Mouse (Mus musculus) olfactory bulb, adult 2 months (tissue): ENCODE results near the gene Mtfr1l. TPM values are rescaled to one million over a fixed set of nuclear protein-coding genes. Genes with fewer than 3 reads are reported as not detected.

ENCODE experiments used
- H3K27ac ChIP-seq: fragments of 200-500 bp; 2 replicates; pipeline ENCODE4 v1.5.1; 2012; ENCODE audit warnings: low read depth, low read length; ENCODE audit not compliant: insufficient read depth
- H3K4me1 ChIP-seq: fragments of 200-500 bp; 2 replicates; pipeline ENCODE4 v1.6.1; 2012; ENCODE audit warnings: low read length; ENCODE audit not compliant: control insufficient read depth, insufficient read depth
- H3K4me3 ChIP-seq: fragments of 200-500 bp; 2 replicates; pipeline ENCODE4 v1.5.1; 2012; ENCODE audit warnings: mild to moderate bottlenecking, low read depth, low read length, moderate library complexity; ENCODE audit not compliant: insufficient read depth
- CTCF ChIP-seq: fragments of 200-500 bp; IDR thresholded peaks from 2 replicates; pipeline ENCODE4 v1.5.1; 2012; ENCODE audit warnings: low read depth, mild to moderate bottlenecking, low read length, moderate library complexity; ENCODE audit not compliant: insufficient read depth
- POLR2A ChIP-seq: fragments of 200-500 bp; IDR thresholded peaks from 2 replicates; pipeline ENCODE4 v1.6.1; 2012; ENCODE audit warnings: mild to moderate bottlenecking, low read depth, low read length, moderate library complexity; ENCODE audit not compliant: insufficient read depth
- WGBS: fragments of 180-500 bp; shearing (Covaris S2); methylation state at CpG from one replicate; pipeline ENCODE4 v1.1.7; 2018; 5-methylcytosine and 5-hydroxymethylcytosine counted together
- polyA plus RNA-seq: library from polyadenylated mRNA; stranded (reverse); fragments of >200 nt; gene quantifications from 2 replicates; pipeline ENCODE4 v1.2.4, GENCODE M21; 2012; ENCODE audit warnings: low replicate concordance; ENCODE audit not compliant: missing spikeins, insufficient read depth, insufficient read length

Gene Mtfr1l
- polyA plus RNA-seq, 1 experiment, result not detected

DNA sequence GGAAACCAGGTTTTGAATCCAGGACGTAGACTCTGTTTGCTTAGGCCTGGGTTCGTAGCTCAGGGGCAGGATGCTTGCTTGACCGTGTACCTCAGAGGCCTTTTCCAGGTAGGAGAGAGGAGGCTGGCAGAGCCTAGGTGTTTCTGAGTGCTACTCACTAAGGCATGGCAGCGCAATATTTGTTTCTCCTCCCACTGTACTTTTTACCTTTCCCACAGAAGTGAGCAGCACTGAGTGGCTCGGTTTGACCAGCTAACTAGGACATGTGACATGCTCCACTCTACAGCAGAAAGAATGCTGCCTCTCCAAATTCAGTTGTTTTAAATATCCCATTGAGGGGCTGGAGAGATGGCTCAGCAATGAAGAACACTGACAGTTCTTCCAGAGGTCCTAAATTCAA is 47.0 kb downstream of the Mtfr1l start:
- TF ChIP-seq POLR2A (no peak), CTCF (no peak)
- 96% methylated on average over 5 of the region's 5 CpGs for WGBS

DNA sequence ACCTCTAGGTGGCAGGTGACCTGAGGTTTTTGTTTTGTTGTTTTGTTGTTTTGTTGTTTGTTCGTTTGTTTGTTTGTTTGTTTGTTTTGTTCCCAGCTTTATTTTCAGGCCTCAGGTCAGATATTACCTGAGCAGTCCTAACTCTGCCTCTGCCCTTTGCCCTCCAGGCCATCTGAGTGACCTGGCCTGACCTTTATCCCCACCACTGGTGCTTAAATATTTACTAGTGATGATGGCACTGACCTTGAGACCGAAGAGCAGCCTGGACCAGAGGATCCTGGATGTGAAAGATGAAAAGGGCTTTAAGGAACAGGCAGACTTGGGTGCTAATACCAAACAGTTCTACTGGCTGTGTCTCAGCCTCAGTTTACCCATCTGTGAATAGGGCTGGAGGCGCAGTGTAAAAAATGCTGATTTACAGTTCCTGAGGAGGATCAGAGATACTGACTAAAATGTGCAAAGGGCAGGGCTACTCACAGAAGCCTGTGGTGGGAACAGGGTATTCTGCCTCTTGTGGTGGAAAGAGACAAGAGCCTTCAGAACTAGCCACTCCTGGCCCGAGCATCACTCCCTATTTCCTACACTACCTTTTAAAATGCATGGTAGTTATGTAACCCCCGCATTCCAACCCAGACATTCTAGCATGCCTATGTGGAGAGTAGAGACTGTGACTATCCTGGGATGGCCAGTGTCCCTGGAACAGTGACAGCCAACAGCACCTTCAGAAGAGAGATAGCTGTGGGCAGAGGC is 49.9 kb downstream of the Mtfr1l start:
- no peak overlapping the region for H3K27ac ChIP-seq
- H3K4me1 ChIP-seq, result peaks cover 20% of the 10 kb centered on the region
- 93% methylated on average over 5 of the region's 5 CpGs for WGBS
- H3K4me3 ChIP-seq, result no peak overlapping the region
- TF ChIP-seq CTCF, result no peak
- no peak for TF ChIP-seq POLR2A

More for the DNA sequence above, 47.0 kb downstream of the Mtfr1l start:
- Histone ChIP-seq H3K4me3 (no peak overlapping the region), H3K4me1 (peaks cover 15% of the 10 kb centered on the region), H3K27ac (no peak overlapping the region)

- peak overlapping the region; percentile 89 for H3K27ac ChIP-seq
- H3K4me1 ChIP-seq, result peaks cover 20% of the 10 kb centered on the region
- WGBS, result 81% methylated on average over 10 of the region's 10 CpGs
- no peak overlapping the region for H3K4me3 ChIP-seq
- TF ChIP-seq CTCF, result no peak
- no peak for TF ChIP-seq POLR2A
Measured at GRCm38 (mm10) chr4:134484231-134484630, 51.0 kb downstream of the Mtfr1l start.

DNA sequence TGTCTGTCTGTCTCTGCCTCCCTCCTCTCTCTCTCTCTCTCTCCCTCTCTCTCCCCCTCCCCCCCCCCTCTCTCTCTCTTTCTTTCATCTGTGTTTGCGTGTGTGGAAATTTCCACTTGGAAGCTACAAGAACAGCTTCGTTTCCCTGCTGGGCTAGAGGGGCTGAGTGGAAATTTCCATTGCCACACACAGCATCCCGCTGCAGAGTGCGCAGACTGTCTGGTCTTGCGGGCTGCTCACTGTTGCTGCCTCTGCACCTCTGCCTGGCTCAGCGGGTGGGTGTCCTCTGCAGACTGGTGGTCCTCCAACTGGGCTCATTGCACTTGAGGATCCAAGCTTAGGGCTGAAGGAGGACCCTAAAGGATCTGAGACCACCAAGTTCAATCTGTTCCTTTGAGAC is 51.5 kb downstream of the Mtfr1l start:
- WGBS, result 16% methylated on average over 6 of the region's 6 CpGs
- no peak overlapping the region for H3K4me3 ChIP-seq

GRCm38 (mm10) chr4:134483078-134483688 is 52.0 kb downstream of the Mtfr1l start:
- Histone ChIP-seq H3K4me1 (peaks cover 20% of the 10 kb centered on the region), H3K4me3 (no peak overlapping the region), H3K27ac (peak overlapping the region; percentile 89)
- WGBS, result 41% methylated on average over 6 of the region's 6 CpGs
- no peak for TF ChIP-seq CTCF
- no peak for TF ChIP-seq POLR2A

More for the DNA sequence above, 51.5 kb downstream of the Mtfr1l start:
- Histone ChIP-seq H3K4me1 (peaks cover 20% of the 10 kb centered on the region), H3K27ac (peak overlapping the region; percentile 89)
- no peak for TF ChIP-seq CTCF
- no peak for TF ChIP-seq POLR2A

- WGBS, result 81% methylated on average over 8 of the region's 8 CpGs
Measured at GRCm38 (mm10) chr4:134482442-134482841, 52.7 kb downstream of the Mtfr1l start.

DNA sequence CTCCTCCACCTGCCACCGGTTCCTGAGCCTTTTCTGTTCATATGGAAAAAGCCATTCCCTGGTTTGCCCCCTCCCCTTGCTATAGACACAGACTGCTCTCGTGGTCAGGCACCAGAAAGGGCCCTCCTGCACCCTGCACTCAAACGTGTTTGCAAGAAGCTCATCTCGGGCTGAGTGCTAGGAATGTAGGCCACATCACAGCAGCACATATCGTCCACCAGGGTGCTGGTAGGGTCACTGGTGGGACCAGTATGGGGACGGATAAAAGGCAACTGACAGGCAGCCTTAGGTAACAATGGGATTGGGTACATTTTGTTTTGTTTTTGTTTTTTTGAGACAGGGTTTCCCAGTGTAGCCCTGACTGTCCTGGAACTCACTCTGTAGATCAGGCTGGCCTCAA is 53.9 kb downstream of the Mtfr1l start:
- WGBS, result 70% methylated on average over 6 of the region's 6 CpGs
- peaks cover 23% of the 10 kb centered on the region for H3K4me1 ChIP-seq
- H3K4me3 ChIP-seq, result no peak overlapping the region
- H3K27ac ChIP-seq, result no peak overlapping the region
- TF ChIP-seq CTCF, result no peak
- TF ChIP-seq POLR2A, result no peak

More at GRCm38 (mm10) chr4:134482442-134482841, 52.7 kb downstream of the Mtfr1l start:
- H3K27ac ChIP-seq, result no peak overlapping the region
- TF ChIP-seq CTCF (no peak), POLR2A (no peak)
- no peak overlapping the region for H3K4me3 ChIP-seq
- peaks cover 23% of the 10 kb centered on the region for H3K4me1 ChIP-seq

GRCm38 (mm10) chr4:134480864-134481263 is 54.3 kb downstream of the Mtfr1l start:
- Histone ChIP-seq H3K27ac (no peak overlapping the region), H3K4me3 (no peak overlapping the region), H3K4me1 (peaks cover 23% of the 10 kb centered on the region)
- 33% methylated on average over 6 of the region's 6 CpGs for WGBS
- TF ChIP-seq CTCF, result peak; percentile 80
- TF ChIP-seq POLR2A, result no peak

DNA sequence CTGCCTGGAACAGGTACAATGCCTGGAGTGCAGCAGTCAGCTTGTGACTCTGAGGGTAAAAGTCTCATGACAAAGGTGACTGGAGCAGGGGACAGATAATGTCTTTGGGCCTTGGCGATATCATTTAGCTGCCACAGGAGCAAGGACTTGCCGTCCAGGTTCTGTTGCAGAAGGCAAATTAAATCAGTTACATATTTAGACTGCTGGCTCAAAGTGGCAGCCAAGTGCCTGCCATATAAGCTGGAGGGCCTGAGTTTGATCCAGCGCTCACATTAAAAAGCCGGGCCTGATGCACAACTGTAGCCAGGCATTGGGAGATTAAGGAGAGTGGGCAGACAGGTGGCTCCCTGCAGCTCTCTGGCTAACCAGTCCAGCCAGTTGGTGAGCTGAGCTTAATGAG is 55.3 kb downstream of the Mtfr1l start:
- Histone ChIP-seq H3K27ac (no peak overlapping the region), H3K4me1 (peaks cover 26% of the 10 kb centered on the region), H3K4me3 (no peak overlapping the region)
- TF ChIP-seq CTCF, result no peak
- no peak for TF ChIP-seq POLR2A
- WGBS, result 92% methylated on average over 4 of the region's 4 CpGs
